Mouse (Mus musculus) stomach, embryonic 14.5 days (tissue): ENCODE measurements around the gene Polr3b. TPM values are rescaled to one million over a fixed set of nuclear protein-coding genes. Genes with fewer than 3 reads are reported as not detected.

Experiments used
- ATAC-seq: fragments of 200-750 bp; cut with Nextera tagmentation; 2 replicates; pipeline ENCODE4 v1.8.0; 2017; ENCODE audit warnings: low read depth, moderate TSS enrichment; ENCODE audit not compliant: insufficient number of reproducible peaks, insufficient read depth, low FRiP score
- H3K27ac ChIP-seq: fragments of 300-500 bp; sonication (generic); 2 replicates; pipeline ENCODE4 v1.5.1; 2014; ENCODE audit warnings: mild to moderate bottlenecking, low read length, moderate library complexity, mixed read lengths
- H3K27me3 ChIP-seq: fragments of 300-500 bp; sonication (generic); 2 replicates; pipeline ENCODE4 v1.6.1; 2014; ENCODE audit warnings: low read length, control low read depth, mixed read lengths; ENCODE audit not compliant: control insufficient read depth, insufficient read depth
- H3K36me3 ChIP-seq: fragments of 300-500 bp; sonication (generic); 2 replicates; pipeline ENCODE4 v1.6.1; 2014; ENCODE audit warnings: mild to moderate bottlenecking, control low read depth, low read length, moderate library complexity, mixed read lengths; ENCODE audit not compliant: control insufficient read depth, insufficient read depth
- H3K4me1 ChIP-seq: fragments of 300-500 bp; sonication (generic); 2 replicates; pipeline ENCODE4 v1.6.1; 2014; ENCODE audit warnings: low read length, control low read depth, mixed read lengths; ENCODE audit not compliant: control insufficient read depth, insufficient read depth
- H3K4me2 ChIP-seq: fragments of 300-500 bp; sonication (generic); replicated peaks from 2 replicates; pipeline ENCODE4 v1.6.1; 2014; ENCODE audit warnings: low read depth, low read length, control low read depth
- H3K4me3 ChIP-seq: fragments of 300-500 bp; sonication (generic); 2 replicates; pipeline ENCODE4 v1.5.1; 2014; ENCODE audit warnings: low read depth, low read length, control low read depth
- H3K9ac ChIP-seq: fragments of 300-500 bp; sonication (generic); replicated peaks from 2 replicates; pipeline ENCODE4 v1.6.1; 2014; ENCODE audit warnings: low read depth, mild to moderate bottlenecking, control low read depth, low read length, moderate library complexity, mixed read lengths
- H3K9me3 ChIP-seq: fragments of 300-500 bp; sonication (generic); 2 replicates; pipeline ENCODE4 v1.6.1; 2016; ENCODE audit warnings: low read depth, low read length, control low read depth; ENCODE audit not compliant: control insufficient read depth
- WGBS: fragments of 180-500 bp; shearing (Covaris S2); extraction: QIAGEN DNeasy Blood & Tissue Kit; methylation state at CpG from one replicate; pipeline ENCODE4 v1.1.7; 2014; 5-methylcytosine and 5-hydroxymethylcytosine counted together
- polyA plus RNA-seq: library from polyadenylated mRNA; unstranded; fragments of >200 nt; fragmentation: Nextera tagmentation; extraction: Ambion mirVana; gene quantifications from 2 replicates; pipeline ENCODE4 v1.2.1, GENCODE M21; 2014

The Polr3b gene
- polyA plus RNA-seq, 1 experiment from 2014 or later = 13.7 TPM

DNA sequence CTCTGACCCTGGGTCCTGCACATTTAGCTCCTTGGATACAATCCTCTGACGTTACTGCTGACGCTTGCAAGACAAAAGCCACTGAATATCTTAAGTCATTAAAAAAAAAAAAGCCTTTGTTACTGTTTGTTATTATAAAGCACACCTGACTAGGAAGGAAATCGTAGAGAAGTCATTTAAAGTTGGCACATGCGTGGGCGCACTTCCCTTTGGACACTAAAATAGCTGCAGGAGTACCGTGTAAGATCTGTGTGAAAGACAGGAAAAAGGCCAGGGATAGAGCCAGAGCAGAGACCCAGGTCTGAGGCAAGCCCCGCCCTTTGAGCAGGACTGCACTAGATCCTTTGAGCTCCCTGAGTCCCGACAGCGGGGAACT, 64.0 kb downstream of the Polr3b start:
- H3K27ac ChIP-seq = no peak overlapping the region
- WGBS = 42% methylated on average over 9 of the region's 9 CpGs

DNA sequence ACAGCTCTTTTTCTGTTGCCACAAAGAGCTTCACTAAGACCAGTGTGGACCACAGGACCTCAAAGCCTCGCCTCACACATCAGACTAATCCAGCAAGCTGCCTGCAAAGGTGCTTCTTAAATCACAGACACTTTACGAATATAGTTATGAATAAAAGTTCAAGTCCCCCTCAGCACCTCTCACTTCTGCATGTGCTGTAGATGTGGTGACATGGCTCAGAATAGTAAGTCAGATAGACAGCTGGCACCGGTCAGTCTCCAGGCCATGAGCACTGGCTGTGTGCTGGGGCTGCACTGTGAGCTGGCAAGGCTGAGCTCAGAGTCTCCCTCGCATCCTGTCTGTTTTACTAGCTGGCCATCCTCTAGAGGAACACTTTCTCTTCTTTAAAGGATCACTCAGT, 64.6 kb downstream of the Polr3b start:
- ATAC-seq = no peak
- no peak overlapping the region; the same call in 1 of the 2 replicates for H3K27ac ChIP-seq

More for the DNA sequence above, 64.0 kb downstream of the Polr3b start:
- H3K4me1 ChIP-seq = no peaks in the 10 kb centered on the region
- no peak overlapping the region for H3K4me2 ChIP-seq
- H3K9ac ChIP-seq = no peak overlapping the region
- no peak overlapping the region for H3K4me3 ChIP-seq
- H3K27me3 ChIP-seq = no peaks in the 10 kb centered on the region
- ATAC-seq = no peak
- no peaks in the 10 kb centered on the region for H3K9me3 ChIP-seq
- no peaks in the 10 kb centered on the region; the same call in 1 of the 2 replicates for H3K36me3 ChIP-seq

GRCm38 (mm10) chr10:84687736-84688135, 65.6 kb downstream of the Polr3b start:
- Histone ChIP-seq H3K9me3 (no peaks in the 10 kb centered on the region), H3K36me3 (no peaks in the 10 kb centered on the region; the same call in 1 of the 2 replicates), H3K4me3 (no peak overlapping the region), H3K27me3 (no peaks in the 10 kb centered on the region), H3K27ac (no peak overlapping the region), H3K9ac (no peak overlapping the region), H3K4me1 (no peaks in the 10 kb centered on the region), H3K4me2 (no peak overlapping the region)
- WGBS = 91% methylated on average over 4 of the region's 4 CpGs
- no peak for ATAC-seq

More for the DNA sequence above, 64.6 kb downstream of the Polr3b start:
- no peak overlapping the region for H3K9ac ChIP-seq
- H3K4me3 ChIP-seq = no peak overlapping the region
- H3K36me3 ChIP-seq = no peaks in the 10 kb centered on the region; the same call in 1 of the 2 replicates
- H3K9me3 ChIP-seq = no peaks in the 10 kb centered on the region
- no peaks in the 10 kb centered on the region for H3K4me1 ChIP-seq
- H3K27me3 ChIP-seq = no peaks in the 10 kb centered on the region
- 80% methylated on average over 4 of the region's 4 CpGs for WGBS
- no peak overlapping the region for H3K4me2 ChIP-seq

GRCm38 (mm10) chr10:84689846-84690245, 67.8 kb downstream of the Polr3b start:
- Histone ChIP-seq H3K36me3 (no peaks in the 10 kb centered on the region), H3K4me1 (no peaks in the 10 kb centered on the region), H3K4me2 (no peak overlapping the region), H3K27ac (no peak overlapping the region), H3K27me3 (no peaks in the 10 kb centered on the region), H3K4me3 (no peak overlapping the region), H3K9ac (no peak overlapping the region), H3K9me3 (no peaks in the 10 kb centered on the region)
- no peak for ATAC-seq
- WGBS = 69% methylated on average over 3 of the region's 3 CpGs

DNA sequence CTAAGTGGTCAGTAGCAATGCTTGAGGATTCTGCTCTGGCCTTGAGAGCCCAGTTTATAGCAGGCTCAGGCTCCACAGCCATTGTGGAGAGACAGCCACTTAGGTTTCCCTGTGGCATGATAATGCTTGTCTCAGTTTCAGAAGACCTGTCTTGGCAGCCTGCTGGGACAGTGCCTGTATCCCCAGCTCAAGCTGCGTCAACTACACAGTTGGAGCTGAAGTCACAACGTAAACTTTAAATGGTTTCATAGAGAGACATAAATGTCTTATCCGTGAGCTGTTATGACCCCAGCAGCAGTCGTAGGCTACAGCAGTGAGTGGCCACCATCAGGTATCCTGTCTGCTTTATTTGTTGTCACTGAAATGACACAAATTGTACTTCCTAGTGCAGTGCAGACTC, 68.7 kb downstream of the Polr3b start:
- no peak overlapping the region for H3K4me3 ChIP-seq
- H3K9me3 ChIP-seq = no peaks in the 10 kb centered on the region
- H3K9ac ChIP-seq = no peak overlapping the region
- WGBS = 89% methylated on average over 4 of the region's 4 CpGs
- H3K4me1 ChIP-seq = no peaks in the 10 kb centered on the region
- no peak for ATAC-seq
- H3K27ac ChIP-seq = no peak overlapping the region
- no peak overlapping the region for H3K4me2 ChIP-seq
- no peaks in the 10 kb centered on the region for H3K27me3 ChIP-seq
- no peaks in the 10 kb centered on the region for H3K36me3 ChIP-seq

DNA sequence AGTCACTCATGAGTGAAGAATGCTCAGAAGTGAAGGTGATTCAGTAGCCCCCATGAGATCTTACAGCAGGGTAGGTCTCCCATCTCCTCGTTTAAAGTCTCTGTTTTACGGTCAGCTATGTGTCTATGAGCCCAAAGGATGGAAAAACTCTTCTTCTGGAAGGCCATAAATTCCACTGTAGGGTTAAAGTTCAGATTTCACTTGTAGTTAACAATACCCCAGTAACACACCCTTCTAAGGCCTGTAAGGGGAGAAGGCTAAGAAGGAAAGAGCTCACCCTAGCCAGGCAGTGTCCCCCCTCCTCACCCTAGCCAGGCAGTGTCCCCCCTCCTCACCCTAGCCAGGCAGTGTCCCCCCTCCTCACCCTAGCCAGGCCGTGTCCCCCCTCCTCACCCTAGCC, 69.6 kb downstream of the Polr3b start:
- Histone ChIP-seq H3K9ac (no peak overlapping the region), H3K4me3 (no peak overlapping the region), H3K9me3 (no peaks in the 10 kb centered on the region), H3K27me3 (no peaks in the 10 kb centered on the region), H3K36me3 (no peaks in the 10 kb centered on the region), H3K4me2 (no peak overlapping the region), H3K4me1 (no peaks in the 10 kb centered on the region), H3K27ac (no peak overlapping the region)
- no peak for ATAC-seq
- 47% methylated on average over 3 of the region's 3 CpGs for WGBS

DNA sequence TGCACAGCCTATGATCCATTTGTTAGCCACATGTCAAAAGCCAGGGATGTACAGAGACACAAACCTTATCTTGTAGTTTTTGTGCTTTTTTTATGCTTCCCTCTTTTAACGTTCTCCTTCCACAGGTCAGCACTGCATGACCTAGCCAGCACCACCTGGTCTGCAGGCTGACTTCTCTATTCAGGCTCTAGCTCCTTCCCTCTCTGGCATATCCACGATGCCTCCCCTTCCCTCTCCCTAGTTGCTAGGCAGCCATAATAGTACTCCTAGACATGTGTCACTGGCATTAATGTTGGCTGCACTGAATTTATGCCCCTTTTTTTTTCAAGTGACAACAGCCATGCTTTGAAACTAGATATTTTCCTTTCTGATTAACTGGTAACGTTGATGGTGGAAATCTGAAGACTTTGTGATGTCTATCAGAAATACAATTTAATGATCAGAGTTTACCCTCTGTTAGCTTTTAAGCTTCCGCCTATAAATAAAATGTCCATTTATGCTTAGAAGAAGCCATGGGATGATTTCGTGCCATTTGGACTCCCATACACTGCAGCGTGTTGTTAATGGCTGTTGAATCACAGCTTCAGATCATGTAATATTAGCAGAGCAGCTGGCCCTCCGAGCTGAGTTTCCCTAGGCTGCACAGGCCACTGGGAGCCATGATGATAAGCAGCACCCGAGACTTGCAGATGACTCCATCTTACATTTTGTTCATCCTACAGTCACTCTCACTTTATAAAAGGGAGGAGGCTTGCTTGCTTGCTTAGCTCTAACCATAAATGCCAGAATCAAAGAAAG, 71.9 kb downstream of the Polr3b start:
- no peak overlapping the region for H3K4me3 ChIP-seq
- ATAC-seq = no peak
- H3K27ac ChIP-seq = no peak overlapping the region
- H3K4me1 ChIP-seq = no peaks in the 10 kb centered on the region
- H3K9ac ChIP-seq = no peak overlapping the region
- no peaks in the 10 kb centered on the region for H3K27me3 ChIP-seq
- whole genome bisulfite sequencing = 77% methylated on average over 8 of the region's 8 CpGs
- H3K4me2 ChIP-seq = no peak overlapping the region
- H3K36me3 ChIP-seq = peaks cover 8% of the 10 kb centered on the region; the same call in 1 of the 2 replicates
- H3K9me3 ChIP-seq = no peaks in the 10 kb centered on the region

DNA sequence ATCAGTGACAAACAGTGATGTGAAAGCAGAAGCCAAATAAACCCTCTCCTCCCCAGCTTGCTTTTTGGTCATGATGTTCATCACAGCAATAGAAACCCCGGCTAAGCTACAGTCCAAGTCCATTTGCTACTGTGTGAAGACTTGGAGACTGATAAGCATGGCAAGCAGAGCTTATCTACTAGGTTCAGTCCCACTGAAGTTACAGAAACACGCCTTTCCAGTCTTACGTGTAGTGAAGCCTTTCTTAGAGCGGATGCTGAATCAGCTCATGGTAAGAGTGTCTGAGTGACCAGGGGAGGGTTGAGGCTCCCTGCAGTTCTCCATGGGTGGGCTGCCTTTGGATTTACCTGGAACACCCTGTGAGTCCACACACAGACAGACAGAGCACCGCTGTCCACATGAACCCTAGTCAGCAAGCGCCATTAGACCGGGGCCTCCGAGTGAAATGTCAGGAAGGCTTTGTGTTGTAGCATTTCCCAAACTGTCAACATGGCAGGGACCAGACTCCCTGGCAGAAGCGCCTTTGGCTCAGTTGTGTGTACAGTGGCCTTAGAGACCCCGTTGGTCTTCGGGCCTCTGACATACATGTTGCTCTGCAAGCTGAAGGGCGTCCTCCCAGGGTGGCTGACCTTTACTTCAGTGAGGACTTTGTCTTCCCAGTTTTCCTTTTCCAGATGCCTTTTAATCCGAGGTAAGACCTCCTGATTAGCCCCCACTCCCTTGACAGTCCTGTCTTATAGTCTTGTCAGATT, 78.3 kb downstream of the Polr3b start:
- Histone ChIP-seq H3K27me3 (no peaks in the 10 kb centered on the region), H3K9me3 (no peaks in the 10 kb centered on the region), H3K4me1 (no peaks in the 10 kb centered on the region), H3K4me2 (no peak overlapping the region), H3K9ac (no peak overlapping the region), H3K36me3 (peaks cover 8% of the 10 kb centered on the region), H3K4me3 (no peak overlapping the region), H3K27ac (no peak overlapping the region)
- ATAC-seq = no peak; the same call in 1 of the 2 replicates
- WGBS = 81% methylated on average over 13 of the region's 13 CpGs
